15 mouse cellular contexts compared by ENCODE assay signal in genomic region chr12:108049625-108050024, GRCm38 (mm10). TPM values are rescaled to one million over a fixed set of nuclear protein-coding genes. Genes with fewer than 3 reads are reported as not detected.
A peak's percentile ranks its signal among the peaks of the same experiment; 100 is the strongest.
DNase-seq lines count a peak whose midpoint lies in the region; ATAC-seq and TF ChIP-seq lines count a peak whose summit lies in the region.
"Had no signal": no experiment of that assay in that cellular context is flagged by ENCODE, and none has a peak within 500 bp of the region (broad histone marks: within the 10 kb centered on the region; RNA-seq: fewer than 3 reads in every experiment).

No protein-coding gene starts in this region.

- H3K9me3 ChIP-seq in forebrain, embryonic 15.5 days, result no peaks in the 10 kb centered on the region
- no peaks in the 10 kb centered on the region for H3K9me3 ChIP-seq in forebrain, embryonic 12.5 days
- no peaks in the 10 kb centered on the region for H3K9me3 ChIP-seq in hindbrain, embryonic 12.5 days (replicated peaks)
- no peaks in the 10 kb centered on the region for H3K9me3 ChIP-seq in intestine, embryonic 16.5 days (ENCODE audit: control insufficient read depth, low read length)
- H3K9me3 ChIP-seq: limb, embryonic 13.5 days had no signal

- peak overlapping the region; percentile 49; the same call in 1 of the 2 replicates for H3K27ac ChIP-seq in forebrain, embryonic 15.5 days (replicated peaks)
- no peak overlapping the region for H3K27ac ChIP-seq in forebrain, embryonic 12.5 days
- peak overlapping the region; percentile 59; the same call in 1 of the 2 replicates for H3K27ac ChIP-seq in layer of hippocampus, adult 2 months
- no peak overlapping the region for H3K27ac ChIP-seq in hindbrain, embryonic 12.5 days
- H3K27ac ChIP-seq in intestine, embryonic 16.5 days (ENCODE audit: low read length), result no peak overlapping the region
- H3K27ac ChIP-seq: hindbrain, embryonic 14.5 days; limb, embryonic 13.5 days had no signal

- no peak overlapping the region for H3K4me2 ChIP-seq in forebrain, embryonic 15.5 days (replicated peaks)
- no peak overlapping the region for H3K4me2 ChIP-seq in forebrain, embryonic 12.5 days
- no peak overlapping the region for H3K4me2 ChIP-seq in hindbrain, embryonic 12.5 days (replicated peaks)
- no peak overlapping the region for H3K4me2 ChIP-seq in intestine, embryonic 16.5 days (ENCODE audit: low read depth, low read length)
- H3K4me2 ChIP-seq: hindbrain, embryonic 14.5 days; limb, embryonic 13.5 days had no signal

- H3K4me1 ChIP-seq in forebrain, embryonic 15.5 days, result 0 out of 2 replicates have a peak, but pooled peaks cover 7% of the 10 kb centered on the region
- H3K4me1 ChIP-seq in forebrain, embryonic 12.5 days, result no peaks in the 10 kb centered on the region
- no peaks in the 10 kb centered on the region for H3K4me1 ChIP-seq in hindbrain, embryonic 12.5 days
- H3K4me1 ChIP-seq in intestine, embryonic 16.5 days (ENCODE audit: control insufficient read depth, insufficient read depth, low read length), result no peaks in the 10 kb centered on the region
- H3K4me1 ChIP-seq: limb, embryonic 13.5 days had no signal

- H3K36me3 ChIP-seq in forebrain, embryonic 15.5 days, result no peaks in the 10 kb centered on the region
- H3K36me3 ChIP-seq in forebrain, embryonic 12.5 days (replicated peaks), result no peaks in the 10 kb centered on the region
- no peaks in the 10 kb centered on the region for H3K36me3 ChIP-seq in hindbrain, embryonic 12.5 days
- no peaks in the 10 kb centered on the region for H3K36me3 ChIP-seq in intestine, embryonic 16.5 days (ENCODE audit: control insufficient read depth, insufficient read depth, low read length)
- H3K36me3 ChIP-seq: limb, embryonic 13.5 days had no signal

- 76% methylated on average over 13 of the region's 13 CpGs for WGBS in forebrain, embryonic 15.5 days
- WGBS in forebrain, embryonic 12.5 days, result 86% methylated on average over 13 of the region's 13 CpGs
- WGBS in hindbrain, embryonic 12.5 days, result 82% methylated on average over 13 of the region's 13 CpGs
- WGBS in intestine, embryonic 16.5 days, result 69% methylated on average over 13 of the region's 13 CpGs

- intact Hi-C loops in heart, postnatal 10 days (cut with DNase I), result no loop called here

- no peak overlapping the region for H3K4me3 ChIP-seq in forebrain, embryonic 15.5 days
- H3K4me3 ChIP-seq in forebrain, embryonic 12.5 days (replicated peaks), result no peak overlapping the region
- H3K4me3 ChIP-seq in layer of hippocampus, adult 2 months, result no peak overlapping the region
- H3K4me3 ChIP-seq in hindbrain, embryonic 12.5 days, result no peak overlapping the region
- H3K4me3 ChIP-seq in intestine, embryonic 16.5 days (ENCODE audit: low read length), result no peak overlapping the region
- H3K4me3 ChIP-seq: limb, embryonic 13.5 days had no signal

- no peak for DNase-seq in layer of hippocampus, adult 2 months (ENCODE audit: low spot score in 2 of 2)
- no peak for DNase-seq in layer of hippocampus, postnatal 36 days
- DNase-seq in fat pad, adult 2 months (ENCODE audit: extremely low read depth, low read depth, low spot score), result peak; percentile 19
- peak; percentile 45 to 61 for DNase-seq in heart, postnatal 10 days
- DNase-seq: adrenal gland, postnatal 36 days; B cell, adult 2 months; cerebellum, adult 9-11 months; lung, postnatal 10 days; thymus, postnatal 25 days had no signal

- no peaks in the 10 kb centered on the region for H3K27me3 ChIP-seq in forebrain, embryonic 15.5 days
- H3K27me3 ChIP-seq in forebrain, embryonic 12.5 days, result no peaks in the 10 kb centered on the region
- no peaks in the 10 kb centered on the region; the same call in 1 of the 2 replicates for H3K27me3 ChIP-seq in hindbrain, embryonic 12.5 days
- H3K27me3 ChIP-seq in intestine, embryonic 16.5 days (replicated peaks; ENCODE audit: control insufficient read depth, insufficient read depth, low read length), result no peaks in the 10 kb centered on the region
- H3K27me3 ChIP-seq: limb, embryonic 13.5 days had no signal

- no peak overlapping the region for H3K9ac ChIP-seq in forebrain, embryonic 15.5 days (replicated peaks)
- no peak overlapping the region for H3K9ac ChIP-seq in forebrain, embryonic 12.5 days
- no peak overlapping the region for H3K9ac ChIP-seq in hindbrain, embryonic 12.5 days
- H3K9ac ChIP-seq in intestine, embryonic 16.5 days (ENCODE audit: low read depth, low read length), result no peak overlapping the region
- H3K9ac ChIP-seq: hindbrain, embryonic 14.5 days; limb, embryonic 13.5 days had no signal

- no peak for TF ChIP-seq CTCF in layer of hippocampus, adult 2 months (conservative IDR thresholded peaks at IDR 0.05)

- ATAC-seq in forebrain, embryonic 15.5 days (replicated peaks), result no peak
- ATAC-seq in forebrain, embryonic 12.5 days (ENCODE audit: low FRiP score), result no peak
- ATAC-seq in hindbrain, embryonic 12.5 days (ENCODE audit: low FRiP score), result no peak
- ATAC-seq in intestine, embryonic 16.5 days, result no peak

RNA-seq across cellular contexts. Expression of gene Bcl11b, which starts 46.2 kb away (rescaled TPM):
- polyA plus RNA-seq in forebrain, embryonic 15.5 days (2015; fragmentation: Nextera tagmentation; extraction: Ambion mirVana), result 109 and 117 TPM in 2 replicates
- polyA plus RNA-seq in forebrain, embryonic 12.5 days (2016; fragmentation: Nextera tagmentation; extraction: Ambion mirVana), result 46.0 and 54.4 TPM in 2 replicates
- total RNA-seq in layer of hippocampus, adult 2 months (2021), result 100 to 1,000 TPM; 144 to 145 TPM
- total RNA-seq in layer of hippocampus, postnatal 36 days (2021), result 100 to 1,000 TPM; 134 to 137 TPM
- total RNA-seq in heart, postnatal 10 days (2021), result 1 to 10 TPM; 1.6 to 1.8 TPM
- polyA plus RNA-seq in hindbrain, embryonic 12.5 days (2016; fragmentation: Nextera tagmentation; extraction: Ambion mirVana), result 25.9 and 37.1 TPM in 2 replicates
- 3.4 and 5.5 TPM in 2 replicates for polyA plus RNA-seq in intestine, embryonic 16.5 days (2015; fragmentation: Nextera tagmentation; extraction: Ambion mirVana)

Comparison
In these comparisons a context has a peak if more than half of its experiments do, and no peak if none do; other contexts are left out.
1. H3K27ac ChIP-seq: peak in forebrain, embryonic 15.5 days (single experiment) and layer of hippocampus, adult 2 months (single experiment); none in forebrain, embryonic 12.5 days (single experiment), hindbrain, embryonic 12.5 days (single experiment) and intestine, embryonic 16.5 days (single experiment).
2. DNase-seq: peak in fat pad, adult 2 months (single experiment) and heart, postnatal 10 days (2 of 2); none in layer of hippocampus, adult 2 months (0 of 2) and layer of hippocampus, postnatal 36 days (0 of 2).